ENCODE assay signal across 29 mouse cellular contexts in genomic region chr7:131027557-131027956, GRCm38 (mm10). TPM values are rescaled to one million over a fixed set of nuclear protein-coding genes. Genes with fewer than 3 reads are reported as not detected.
"Had no signal": no experiment of that assay in that cellular context is flagged by ENCODE, and none has a peak within 500 bp of the region (broad histone marks: within the 10 kb centered on the region; RNA-seq: fewer than 3 reads in every experiment).

No protein-coding gene starts in this region.

- H3K9ac ChIP-seq: heart, embryonic 12.5 days; hindbrain, embryonic 12.5 days; hindbrain, embryonic 14.5 days; limb, embryonic 12.5 days; liver, embryonic 13.5 days had no signal

- H3K4me2 ChIP-seq: heart, embryonic 12.5 days; hindbrain, embryonic 12.5 days; hindbrain, embryonic 14.5 days; limb, embryonic 12.5 days; liver, embryonic 11.5 days; liver, embryonic 13.5 days had no signal

- H3K27ac ChIP-seq: gastrocnemius, adult 2 months; heart, adult 2 months; heart, embryonic 10.5 days; hindbrain, embryonic 10.5 days; hindbrain, embryonic 12.5 days; hindbrain, embryonic 14.5 days; layer of hippocampus, adult 2 months; left cerebral cortex, adult 2 months; limb, embryonic 10.5 days; limb, embryonic 12.5 days; liver, embryonic 13.5 days had no signal

- ATAC-seq: hindbrain, embryonic 16.5 days; inflammation-experienced regulatory T-cells, adult 6 months had no signal

- H3K4me1 ChIP-seq: hindbrain, embryonic 12.5 days; limb, embryonic 10.5 days; limb, embryonic 12.5 days; liver, embryonic 13.5 days had no signal

- H3K9me3 ChIP-seq: heart, embryonic 10.5 days; heart, embryonic 12.5 days; hindbrain, embryonic 10.5 days; hindbrain, embryonic 12.5 days; limb, embryonic 10.5 days; limb, embryonic 12.5 days; liver, embryonic 13.5 days had no signal

- H3K4me3 ChIP-seq: gastrocnemius, adult 2 months; heart, adult 2 months; heart, embryonic 10.5 days; heart, embryonic 12.5 days; hindbrain, embryonic 10.5 days; hindbrain, embryonic 12.5 days; layer of hippocampus, adult 2 months; left cerebral cortex, adult 2 months; limb, embryonic 10.5 days; limb, embryonic 12.5 days; liver, embryonic 13.5 days had no signal

- DNase-seq: gastrocnemius, adult 2 months; gastrocnemius, postnatal 10 days; gastrocnemius, postnatal 25 days; heart, adult 2 months; heart, postnatal 10 days; heart, postnatal 4 days; kidney, adult 11 months; kidney, adult 8-10 months; kidney, postnatal 10 days; kidney, postnatal 25 days; kidney, postnatal 4 days; liver; liver, embryonic 13.5 days had no signal

- H3K27me3 ChIP-seq: heart, embryonic 12.5 days; hindbrain, embryonic 12.5 days; limb, embryonic 12.5 days; liver, embryonic 13.5 days had no signal

- H3K36me3 ChIP-seq: heart, embryonic 10.5 days; heart, embryonic 12.5 days; hindbrain, embryonic 10.5 days; hindbrain, embryonic 12.5 days; limb, embryonic 10.5 days; limb, embryonic 12.5 days; liver, embryonic 13.5 days had no signal

RNA-seq across cellular contexts. Expression of gene Dmbt1, which starts 4.3 kb away (rescaled TPM):
- polyA plus RNA-seq: frontal cortex, adult 2 months; heart, embryonic 10.5 days; heart, embryonic 12.5 days; heart, embryonic 14.5 days; hindbrain, embryonic 10.5 days; hindbrain, embryonic 12.5 days; hindbrain, embryonic 14.5 days; hindbrain, embryonic 16.5 days; inflammation-experienced regulatory T-cells, adult 6 months; kidney, embryonic 14.5 days; kidney, embryonic 16.5 days; limb, embryonic 10.5 days; limb, embryonic 12.5 days; liver, embryonic 11.5 days; liver, embryonic 13.5 days had no signal
